Mouse (Mus musculus) megakaryocyte, embryonic 14.5 days (primary cell): ENCODE measurements around the gene Ptpn6.

Experiments used
- FLI1 ChIP-seq: IDR thresholded peaks from 2 replicates; pipeline ENCODE4 v1.6.1; 2012; ENCODE audit warnings: low read length, inconsistent platforms, mixed read lengths
- GATA1 ChIP-seq: IDR thresholded peaks from 3 replicates; pipeline ENCODE4 v1.6.1; 2012; ENCODE audit warnings: mixed read lengths, low read length, inconsistent platforms, borderline replicate concordance

DNA sequence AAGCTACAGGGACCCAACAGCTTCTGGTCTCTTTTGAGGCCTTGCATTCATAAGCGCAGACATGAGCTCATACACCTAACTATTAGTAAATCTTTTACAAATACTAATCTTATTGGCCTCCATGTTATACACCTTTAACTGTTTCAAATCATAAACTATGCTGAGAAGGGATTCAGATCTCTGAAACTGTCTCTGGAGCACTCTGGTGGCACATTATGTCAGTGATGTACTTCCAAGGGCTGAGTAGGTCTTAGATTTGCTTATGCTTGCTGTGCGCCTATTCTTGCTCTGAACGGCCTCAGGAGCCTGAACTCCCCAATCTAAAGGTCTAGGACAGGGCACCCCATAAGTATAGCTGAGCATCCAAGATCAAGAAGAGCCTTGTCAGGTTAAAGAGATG lies 3.3 kb upstream of the Ptpn6 start:
- no peak for TF ChIP-seq FLI1
- no peak for TF ChIP-seq GATA1
